Mouse (Mus musculus) adrenal gland, adult 10 weeks (tissue): ENCODE measurements around the gene Pdia5. TPM values are rescaled to one million over a fixed set of nuclear protein-coding genes. Genes with fewer than 3 reads are reported as not detected.

Source experiments
- polyA plus RNA-seq: library from polyadenylated mRNA; stranded (reverse); fragments of 350-450 nt; fragmentation: Illumina TruSeq; extraction: RNeasy Lipid Tissue Mini Kit (QIAGEN cat#74804); gene quantifications from one replicate; pipeline ENCODE4 v1.2.3, GENCODE M21; 2014; ENCODE audit warnings: low read depth, low replicate concordance

Gene Pdia5
- 0.99 TPM for polyA plus RNA-seq

DNA sequence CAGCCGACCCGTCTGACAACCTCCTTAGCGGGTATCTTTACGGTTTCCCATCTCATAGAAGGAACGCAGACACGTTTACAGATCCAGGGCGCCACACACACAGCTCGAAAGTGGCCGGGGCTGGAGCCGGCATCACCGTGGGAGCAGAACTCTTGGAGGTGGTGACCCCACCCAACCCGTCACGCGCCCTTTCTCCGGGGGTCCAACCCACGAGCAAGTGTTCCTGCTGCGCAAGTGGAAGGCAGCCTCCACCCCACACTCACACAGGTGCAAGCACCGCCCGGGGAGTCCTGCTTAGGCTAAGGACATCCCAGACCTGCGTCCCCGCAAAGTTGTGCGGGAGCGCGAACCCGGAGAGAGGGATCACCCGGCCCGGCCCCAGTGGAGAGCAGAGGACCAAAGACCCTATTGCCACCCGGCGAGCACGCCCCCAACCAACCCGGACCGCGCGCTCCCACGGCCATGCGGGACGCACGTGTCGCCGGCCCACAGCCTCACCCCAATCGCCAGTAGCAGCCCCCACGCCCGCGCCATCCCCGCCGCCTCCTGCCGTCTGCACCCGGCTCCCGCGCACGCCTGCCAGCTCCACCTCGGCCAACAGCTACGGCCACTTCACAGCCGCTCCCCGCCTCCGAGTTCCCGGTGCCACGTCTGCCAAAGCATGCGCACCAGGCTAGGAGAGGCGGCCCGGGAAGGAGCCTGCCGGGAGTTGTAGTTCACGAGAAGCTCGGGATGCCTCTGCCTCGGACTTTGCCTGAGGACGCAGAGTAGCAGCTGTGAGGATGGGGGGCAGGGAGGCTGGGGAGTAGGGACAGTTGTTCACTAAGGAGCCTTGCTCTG, at the start of gene Pdia5:
Gene Pdia5, minus strand, starts transcription at position 643 of the 840 bp plus-strand sequence.

DNA sequence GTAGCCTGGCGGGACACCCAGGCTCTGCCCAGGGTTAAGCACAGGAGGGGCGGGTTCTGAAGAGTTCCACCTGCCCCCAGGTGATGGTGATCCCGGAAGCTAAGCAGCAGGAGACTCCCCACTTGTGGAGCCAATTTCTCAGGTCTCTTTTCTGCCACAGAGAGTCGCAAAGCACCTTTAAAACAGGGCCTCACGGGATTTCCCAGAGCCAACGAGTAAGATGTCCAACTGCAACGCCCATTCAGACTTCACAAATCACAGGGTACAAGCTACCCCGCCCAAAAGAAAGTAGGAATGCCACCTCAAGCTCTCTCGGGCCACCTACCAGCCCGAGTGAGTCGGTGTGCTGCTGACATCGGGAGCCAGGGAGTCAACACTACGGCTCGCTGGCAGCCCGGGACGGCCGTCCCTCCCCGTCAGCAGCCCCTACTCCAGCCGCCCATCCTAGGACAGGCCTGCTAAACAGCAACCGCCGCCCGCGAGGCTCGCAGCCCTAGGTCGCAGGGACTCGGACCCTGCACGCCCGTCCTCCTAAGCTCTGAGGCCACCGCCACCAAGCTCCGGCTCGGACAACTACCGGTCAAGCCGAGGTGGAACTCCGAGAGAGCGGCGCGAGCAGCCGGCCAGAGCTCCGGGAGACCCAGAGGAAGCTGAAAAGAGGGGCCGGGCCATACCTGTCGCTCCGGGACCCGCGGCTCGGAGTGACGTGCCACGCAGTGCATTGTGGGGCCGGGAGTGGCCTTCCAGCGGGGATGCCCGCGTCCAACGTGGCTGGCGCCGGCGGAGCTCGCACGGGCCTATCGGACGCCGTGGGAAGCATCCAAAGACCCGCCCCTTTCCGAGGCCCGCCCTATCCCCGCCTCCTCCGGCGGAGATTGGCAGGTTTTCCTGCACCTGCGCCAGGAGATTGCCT, 127.3 kb downstream of the Pdia5 start, which contains the start of gene Sec22a:
Gene Sec22a, minus strand, starts transcription at position 769 of the 913 bp plus-strand sequence.

Other genes starting within 250 kb of the Pdia5 start
- gene Sec22a, start 127.0 kb downstream of the Pdia5 start, polyA plus RNA-seq: 107 TPM
- 2.5 TPM for gene Sema5b, start 50.3 kb upstream of the Pdia5 start, polyA plus RNA-seq